Mouse (Mus musculus) c-Kit-positive CD71-positive TER-119-positive erythroid progenitor cells, embryonic 14.5 days (primary cell): ENCODE results near the gene Irak1.
A peak's percentile ranks its signal among the peaks of the same experiment; 100 is the strongest.

Source experiments
- DNase-seq: peaks from one replicate; pipeline ENCODE4 v3.0.0-alpha.2; 2013; ENCODE audit warnings: low spot score

The Irak1 gene

DNA sequence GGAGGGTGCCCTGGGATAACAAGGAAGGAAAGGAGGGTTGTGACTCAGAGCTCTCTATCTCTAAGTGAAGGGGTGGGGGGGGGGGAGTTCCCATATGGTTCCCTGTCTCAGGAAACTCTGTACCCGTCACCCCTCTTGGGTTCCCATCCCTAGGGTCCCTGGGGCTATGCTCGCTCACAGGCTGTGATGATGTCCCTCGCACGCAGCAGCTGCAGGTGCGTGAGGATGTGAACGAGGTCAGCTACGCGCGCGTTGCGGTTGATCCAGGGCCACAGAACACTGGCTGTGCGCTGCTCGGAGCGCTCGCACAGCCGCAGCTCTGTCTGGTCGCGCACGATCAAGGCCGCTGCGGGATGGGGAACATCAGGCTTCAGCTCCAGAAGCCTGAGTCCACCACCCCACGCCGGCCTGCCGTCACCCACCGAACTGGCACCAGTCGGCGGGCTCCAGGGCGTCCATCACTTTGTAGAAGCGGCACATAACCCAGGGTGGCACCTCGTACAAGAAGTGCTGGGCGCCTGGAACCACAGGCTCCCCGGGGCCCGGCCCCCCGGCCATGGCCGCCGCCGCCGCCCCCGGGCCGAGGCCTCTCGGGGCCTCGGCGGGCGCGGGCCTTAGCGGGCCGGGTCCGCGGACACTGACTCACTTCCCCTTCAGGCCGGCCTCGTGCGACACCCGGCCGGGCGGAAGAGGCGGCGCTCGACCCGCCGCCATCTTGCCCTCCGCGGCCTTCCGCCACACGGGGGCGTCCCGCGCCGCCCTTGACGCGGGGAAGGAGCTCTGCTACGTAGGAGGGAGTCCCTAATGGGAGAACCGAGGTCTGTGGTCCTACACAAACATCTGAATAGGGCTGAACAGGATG is at the start of gene Irak1:
Gene Irak1, minus strand, starts transcription at position 731 of the 862 bp plus-strand sequence.
- peak; percentile 59 for DNase-seq

DNA sequence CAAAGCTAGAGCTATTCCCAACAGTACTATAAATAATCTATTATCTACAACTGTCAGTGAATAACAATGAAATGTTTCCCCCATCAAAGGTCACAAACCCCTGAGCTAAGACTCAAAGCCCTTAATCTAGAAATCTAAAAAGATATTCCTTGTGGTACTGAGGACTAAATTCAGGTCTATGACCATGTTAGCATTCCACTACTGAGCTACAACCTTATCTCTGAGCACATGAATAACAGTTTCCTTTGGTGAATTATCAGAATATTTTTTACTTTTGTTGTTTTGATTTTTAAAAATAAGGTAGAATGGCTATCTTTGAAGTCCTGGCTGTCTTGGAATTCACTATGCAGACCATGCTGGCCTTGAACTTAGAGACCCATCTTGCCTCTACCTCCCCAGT is 47.1 kb upstream of the Irak1 start:
- DNase-seq = no peak

DNA sequence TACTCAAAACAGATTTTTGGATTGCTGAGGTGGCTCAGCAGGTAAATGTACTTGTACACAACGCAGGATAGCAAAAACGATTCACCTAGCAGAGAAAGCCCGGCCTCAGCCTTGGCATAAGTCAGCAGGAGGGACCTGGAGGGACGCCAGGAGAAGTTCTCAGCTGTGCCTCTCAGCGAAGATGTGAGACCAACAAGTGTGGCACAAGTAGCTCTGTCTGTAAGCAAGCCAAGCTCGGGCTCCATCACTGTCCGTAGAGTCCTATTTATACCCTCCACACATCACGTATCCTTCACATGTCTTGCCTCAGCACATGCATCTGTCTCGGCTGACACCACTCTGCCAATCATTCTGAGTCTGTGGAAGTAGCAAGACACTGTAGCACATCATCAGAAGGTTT is 44.2 kb upstream of the Irak1 start:
- no peak for DNase-seq

DNA sequence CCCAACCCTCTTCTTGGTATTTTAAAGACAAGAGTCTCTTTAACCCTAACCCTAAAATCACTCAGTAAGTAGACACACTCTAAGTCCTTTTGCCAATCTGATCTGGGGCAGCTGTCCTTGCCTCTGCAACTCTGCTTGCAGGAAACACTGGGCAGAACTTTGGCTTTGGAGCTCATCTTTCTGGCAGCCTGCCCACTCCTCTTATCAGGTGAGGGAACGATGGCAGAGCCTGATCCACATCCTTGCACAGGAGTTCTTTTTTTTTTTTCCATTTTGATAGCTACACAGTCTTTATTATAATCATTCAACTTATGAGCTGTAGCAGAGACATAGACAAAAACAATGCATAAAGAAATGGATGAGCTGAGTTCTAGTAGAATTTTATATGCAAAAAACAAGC is 21.4 kb upstream of the Irak1 start:
- no peak for DNase-seq

DNA sequence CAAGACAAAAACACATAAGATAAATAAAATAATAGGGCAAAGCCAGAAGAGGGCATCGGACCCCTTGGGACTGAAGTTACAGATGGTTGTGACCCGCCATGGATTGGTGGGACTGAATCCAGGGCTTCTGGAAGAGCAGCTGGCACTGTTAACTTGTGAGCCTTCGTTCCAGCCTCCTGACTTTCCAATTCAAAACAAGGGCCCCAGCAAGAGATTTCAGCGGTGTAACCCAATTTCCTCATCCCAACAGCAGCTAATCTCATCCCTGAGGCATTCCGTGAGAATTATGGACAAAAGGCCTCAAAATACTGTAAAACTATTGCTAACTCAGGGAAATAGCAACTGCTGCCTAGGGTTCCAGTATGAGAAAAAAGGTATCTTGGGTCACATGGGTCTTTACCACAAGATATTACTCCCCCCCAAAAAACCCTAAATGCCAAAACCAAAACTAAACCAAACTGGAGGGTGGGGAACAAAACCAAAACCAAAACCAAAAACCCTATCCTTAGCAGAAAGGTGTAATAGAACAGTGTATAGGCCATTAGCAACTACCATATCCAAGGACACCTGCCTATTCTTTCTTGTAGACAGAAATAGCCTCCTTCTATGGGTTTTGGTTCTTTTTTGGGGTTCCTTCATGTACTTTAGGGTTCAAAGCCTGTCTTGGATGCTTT is 14.1 kb upstream of the Irak1 start:
- no peak for DNase-seq

GRCm38 (mm10) chrX:74030000-74030399 is 6.3 kb upstream of the Irak1 start:
- DNase-seq = no peak

DNA sequence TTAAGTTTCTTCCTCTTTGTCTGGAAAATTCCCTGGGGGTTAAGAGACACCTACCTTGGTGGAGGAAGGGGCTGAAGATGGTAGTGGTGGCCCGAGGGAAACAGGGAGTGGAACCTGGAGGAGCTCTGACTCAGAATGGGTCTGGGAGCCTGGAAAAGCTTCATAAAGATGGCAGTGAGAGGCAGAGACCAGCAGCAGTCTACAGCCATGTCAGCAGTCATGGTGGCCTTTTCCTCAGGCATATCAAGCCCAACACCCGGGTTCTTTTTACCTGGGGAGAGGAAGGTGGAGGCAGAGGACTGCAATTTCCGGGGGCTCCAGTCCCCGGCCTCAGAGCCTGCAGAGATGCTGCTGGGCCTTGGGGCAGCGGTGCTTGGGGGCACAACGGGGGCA is 927 bp downstream of the Irak1 start:
- DNase-seq = no peak

DNA sequence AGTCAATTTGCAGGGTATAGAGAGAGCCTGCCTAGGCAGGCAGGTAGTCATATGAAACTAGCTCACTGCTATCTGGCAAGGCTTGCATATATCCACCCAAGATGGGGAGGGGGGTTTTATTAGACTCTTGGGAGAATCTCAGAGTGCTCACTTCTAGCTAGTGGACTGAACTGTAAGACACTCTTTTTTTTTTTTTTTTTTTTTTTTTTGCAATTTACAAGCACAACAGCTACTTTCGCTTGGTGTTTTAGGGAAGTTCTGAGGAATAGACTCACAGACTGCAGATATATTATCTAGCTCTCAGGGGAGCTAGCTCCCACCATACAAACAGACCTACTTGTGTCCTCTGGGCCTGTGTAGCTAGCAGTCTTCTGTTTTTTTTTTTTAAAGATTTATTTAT is 9.1 kb downstream of the Irak1 start:
- no peak for DNase-seq

DNA sequence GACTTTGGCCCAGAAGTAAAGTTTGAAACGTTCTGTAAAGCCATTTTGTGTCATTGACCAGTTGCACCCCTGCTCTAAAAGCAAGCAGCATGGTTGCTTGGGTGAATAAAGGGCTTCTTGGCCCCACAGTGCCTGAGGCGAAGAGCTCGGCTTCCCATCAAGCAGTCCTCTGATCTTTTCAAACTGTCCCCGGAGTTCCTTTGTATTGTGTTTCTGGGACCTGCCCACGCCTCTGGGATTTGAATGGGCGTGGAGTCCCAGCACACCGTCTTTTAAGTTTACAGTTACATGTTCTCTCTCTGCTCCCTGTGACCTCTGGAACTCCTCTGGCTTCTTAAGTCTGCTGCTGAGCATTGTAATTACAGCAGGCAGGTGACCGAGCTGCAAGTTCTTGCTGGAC is 15.7 kb downstream of the Irak1 start:
- no peak for DNase-seq

GRCm38 (mm10) chrX:74006401-74006800 is 17.3 kb downstream of the Irak1 start:
- DNase-seq = no peak

DNA sequence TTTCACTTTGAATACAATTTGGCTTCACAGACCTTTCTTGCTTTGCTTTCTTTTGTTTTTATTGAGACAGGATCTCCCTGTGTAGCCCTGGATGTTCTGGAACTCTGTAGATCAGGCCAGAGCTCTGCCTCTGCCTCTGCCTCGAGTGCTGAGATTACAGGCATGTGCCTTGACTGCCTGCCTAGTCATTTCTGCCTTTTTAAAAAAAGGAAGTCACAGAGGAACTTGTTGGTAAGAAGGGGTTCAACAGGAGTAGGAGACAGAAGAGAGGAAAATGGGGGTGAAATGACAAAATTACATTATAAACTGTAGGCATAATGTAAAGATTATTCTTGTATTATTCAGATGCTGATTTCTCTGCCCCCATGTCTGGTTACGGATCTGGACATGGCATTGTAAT is 20.1 kb downstream of the Irak1 start:
- no peak for DNase-seq

GRCm38 (mm10) chrX:74001024-74001423 is 22.7 kb downstream of the Irak1 start:
- no peak for DNase-seq

DNA sequence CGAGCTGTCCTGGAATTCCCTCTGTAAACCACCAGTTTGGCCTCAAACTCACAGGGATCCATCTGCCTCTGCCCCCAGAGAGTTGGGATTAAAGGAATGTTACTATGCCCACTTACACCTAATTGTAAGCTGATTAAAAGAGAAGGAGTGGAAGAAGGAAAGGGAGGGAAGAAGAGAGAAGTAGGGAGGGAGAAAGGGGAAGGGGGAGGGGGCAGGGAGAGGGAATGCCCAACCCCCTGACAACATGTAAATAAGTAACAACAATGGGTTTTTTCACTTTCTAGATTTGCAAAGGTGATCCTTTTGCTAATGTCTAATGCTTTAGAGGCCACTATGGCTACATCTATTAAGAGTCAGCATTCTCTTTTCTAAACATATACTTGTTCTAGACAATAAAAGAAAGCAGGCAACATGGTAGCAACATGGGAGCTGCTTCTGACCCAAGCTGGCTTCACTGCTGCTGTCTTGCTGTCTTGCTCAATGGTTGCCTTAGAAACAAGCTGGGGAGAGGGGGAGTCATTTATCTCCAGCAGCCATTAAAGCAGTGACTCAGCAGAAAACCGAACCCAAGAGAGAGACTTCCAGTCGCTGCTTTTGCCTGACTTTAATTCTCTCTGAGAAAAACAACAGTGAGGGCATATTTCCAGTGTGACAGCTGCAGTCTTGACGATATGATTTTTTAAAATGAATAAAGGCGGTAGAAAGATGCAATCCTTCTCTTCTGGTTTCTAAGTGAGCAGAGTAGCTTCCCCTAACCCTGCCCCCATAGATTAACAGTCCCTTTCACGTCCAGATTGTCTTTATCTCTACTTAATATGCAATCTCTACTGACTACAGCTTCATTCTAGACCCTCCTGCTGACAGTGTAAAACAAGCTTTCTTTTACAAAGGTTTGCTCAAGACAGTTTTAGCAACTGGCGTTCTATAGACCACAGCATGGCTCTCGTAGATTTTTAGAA is 24.5 kb downstream of the Irak1 start:
- DNase-seq = peak; percentile 82

DNA sequence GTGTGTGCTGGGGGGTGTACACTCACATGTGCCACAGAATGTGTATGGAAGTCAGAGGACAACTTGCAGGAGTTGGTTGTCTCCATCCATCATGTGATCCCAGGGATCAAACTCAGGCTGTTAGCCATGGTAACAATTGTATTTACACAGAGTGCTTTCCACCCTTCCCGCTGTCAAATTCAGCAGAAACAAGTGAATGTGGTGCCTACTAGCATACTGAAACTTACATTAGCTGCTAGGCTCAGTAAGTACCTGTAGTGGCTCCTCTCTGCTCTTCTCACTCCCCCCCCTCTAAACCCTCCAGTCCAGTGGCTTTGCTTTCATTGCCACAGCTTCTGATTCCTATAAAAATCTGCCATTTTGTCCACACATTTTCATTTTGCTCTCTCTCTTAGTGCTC is 45.9 kb downstream of the Irak1 start:
- DNase-seq = no peak

DNA sequence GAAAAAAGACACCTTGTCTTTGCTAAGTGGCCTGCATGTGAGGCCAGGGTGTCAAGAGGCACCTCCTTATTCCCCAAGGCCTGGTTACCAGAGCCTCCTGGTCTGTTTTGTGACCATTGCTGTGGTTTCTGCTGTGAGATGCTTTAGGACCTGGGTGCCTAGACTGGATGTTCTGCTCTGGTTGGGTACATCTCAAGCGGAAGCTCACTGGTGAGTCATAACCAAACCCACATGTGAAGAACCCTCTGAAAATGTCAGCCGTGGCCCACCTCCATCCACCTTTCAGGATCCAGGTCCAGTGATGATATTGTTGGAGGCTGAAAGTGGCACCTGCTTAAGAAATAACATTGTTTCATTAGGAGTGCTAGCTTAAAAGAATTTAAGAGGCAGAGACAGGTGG is 47.4 kb downstream of the Irak1 start:
- no peak for DNase-seq

DNA sequence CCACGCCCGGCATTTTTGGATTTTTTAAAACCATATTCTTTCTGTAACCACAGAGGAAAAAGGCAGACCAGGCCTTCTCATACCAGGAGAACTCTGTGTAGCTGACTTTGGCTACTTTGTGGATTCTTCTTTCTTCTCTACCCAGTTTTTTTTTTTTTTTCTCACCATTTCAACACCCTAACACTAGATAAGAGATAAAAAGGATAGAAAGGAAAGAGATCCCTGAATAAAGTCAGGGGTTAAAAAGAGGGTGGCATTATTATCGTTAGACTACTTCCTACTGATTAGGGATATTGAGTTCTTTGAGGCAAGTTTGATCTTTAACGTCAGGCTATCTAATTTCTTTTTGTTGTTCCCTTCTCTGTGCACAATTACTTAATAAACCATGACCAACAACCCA is 50.9 kb downstream of the Irak1 start:
- DNase-seq = no peak

GRCm38 (mm10) chrX:73970781-73971180 is 52.9 kb downstream of the Irak1 start:
- no peak for DNase-seq

- peak; percentile 74 for DNase-seq
These were observed 54.0 kb downstream of the Irak1 start for GRCm38 (mm10) chrX:73969729-73970128.

GRCm38 (mm10) chrX:73969167-73969566 is 54.6 kb downstream of the Irak1 start:
- no peak for DNase-seq

GRCm38 (mm10) chrX:73967177-73968075 is 56.3 kb downstream of the Irak1 start:
- DNase-seq = peak; percentile 83
